Mouse (Mus musculus) hematopoietic stem cell, adult 5-6 weeks (primary cell): ENCODE results near the gene Spef1. TPM values are rescaled to one million over a fixed set of nuclear protein-coding genes. Genes with fewer than 3 reads are reported as not detected.
A peak's percentile ranks its signal among the peaks of the same experiment; 100 is the strongest.

Experiments
- ATAC-seq, 2 experiments: fragments of 125-278 bp in 1 of 2; replicated peaks in 1 of 2; 2 replicates each; pipeline ENCODE4 v1.8.0; 2016 to 2017; ENCODE audit warnings: inconsistent platforms in 2 of 2, mild to moderate bottlenecking in 2 of 2, moderate number of reproducible peaks in 2 of 2, low read depth in 1 of 2, moderate TSS enrichment in 1 of 2; ENCODE audit not compliant: low FRiP score in 2 of 2, poor library complexity in 2 of 2, severe bottlenecking in 2 of 2, insufficient read depth in 1 of 2, low TSS enrichment in 1 of 2
- total RNA-seq: library from RNA; stranded (forward); fragments of 172-1452, 232-1000 nt; gene quantifications from 2 replicates; pipeline ENCODE4 v1.2.3, GENCODE M21; 2017

The Spef1 gene
- total RNA-seq, 1 experiment from 2014 or later = 4.7 TPM

DNA sequence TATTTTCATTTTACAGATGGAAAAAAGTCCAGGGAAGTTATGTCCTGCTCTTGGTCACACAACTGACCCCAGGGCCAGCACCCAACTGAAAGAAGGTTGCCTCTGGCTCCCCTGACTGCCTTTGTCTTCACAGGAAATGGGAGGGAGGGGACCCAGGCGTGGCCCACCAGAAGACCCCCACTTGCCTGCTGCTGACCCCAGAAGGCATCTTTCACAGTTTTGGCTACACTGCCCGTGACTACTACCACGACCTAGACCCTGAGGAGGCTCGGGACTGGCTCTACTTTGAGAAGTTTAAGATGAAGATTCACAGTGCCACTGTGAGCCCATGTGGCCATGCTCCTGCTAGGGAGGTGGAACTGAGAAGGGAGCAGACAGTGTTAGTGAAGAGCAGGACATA, 48.8 kb downstream of the Spef1 start:
- no peak for ATAC-seq

- peak; percentile 57 to 62; a peak in 2 of 4 replicates for ATAC-seq
These were observed 51.5 kb downstream of the Spef1 start for GRCm38 (mm10) chr2:131135521-131136139.

DNA sequence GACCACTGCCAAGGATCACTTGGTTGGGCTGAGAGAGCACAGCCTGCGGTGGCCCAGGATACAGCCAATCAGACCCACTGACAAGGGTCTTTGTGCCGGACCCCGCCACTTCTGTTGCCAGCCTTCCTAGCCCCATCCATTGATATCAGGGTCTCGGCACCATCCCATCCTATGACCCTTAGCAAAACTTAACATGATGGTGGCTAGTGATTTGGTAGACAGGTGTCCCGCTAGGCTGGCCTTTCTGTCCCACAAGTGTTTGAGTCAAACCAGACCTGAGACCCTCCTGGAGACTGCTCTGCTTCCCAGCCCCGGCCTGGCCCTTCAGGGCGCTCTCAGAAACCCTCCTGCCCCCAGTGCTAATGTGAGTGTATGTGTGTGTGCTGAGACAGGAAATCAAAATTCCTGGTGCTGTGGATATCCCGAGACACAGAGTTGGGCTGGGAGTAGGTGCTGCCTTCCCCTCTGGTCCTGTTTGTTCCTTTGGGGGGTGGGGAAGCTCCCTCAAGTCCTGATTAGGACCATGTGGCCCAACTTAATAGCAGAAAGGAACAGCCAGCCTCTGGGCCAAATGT, 52.2 kb downstream of the Spef1 start:
- ATAC-seq = no peak

GRCm38 (mm10) chr2:131134381-131134780, 52.7 kb downstream of the Spef1 start:
- ATAC-seq = no peak

- no peak for ATAC-seq
These were observed 54.0 kb downstream of the Spef1 start, which contains the start of gene Gm11037 for GRCm38 (mm10) chr2:131132930-131133547. Gm11037 (plus strand) TSS chr2:131133497.

DNA sequence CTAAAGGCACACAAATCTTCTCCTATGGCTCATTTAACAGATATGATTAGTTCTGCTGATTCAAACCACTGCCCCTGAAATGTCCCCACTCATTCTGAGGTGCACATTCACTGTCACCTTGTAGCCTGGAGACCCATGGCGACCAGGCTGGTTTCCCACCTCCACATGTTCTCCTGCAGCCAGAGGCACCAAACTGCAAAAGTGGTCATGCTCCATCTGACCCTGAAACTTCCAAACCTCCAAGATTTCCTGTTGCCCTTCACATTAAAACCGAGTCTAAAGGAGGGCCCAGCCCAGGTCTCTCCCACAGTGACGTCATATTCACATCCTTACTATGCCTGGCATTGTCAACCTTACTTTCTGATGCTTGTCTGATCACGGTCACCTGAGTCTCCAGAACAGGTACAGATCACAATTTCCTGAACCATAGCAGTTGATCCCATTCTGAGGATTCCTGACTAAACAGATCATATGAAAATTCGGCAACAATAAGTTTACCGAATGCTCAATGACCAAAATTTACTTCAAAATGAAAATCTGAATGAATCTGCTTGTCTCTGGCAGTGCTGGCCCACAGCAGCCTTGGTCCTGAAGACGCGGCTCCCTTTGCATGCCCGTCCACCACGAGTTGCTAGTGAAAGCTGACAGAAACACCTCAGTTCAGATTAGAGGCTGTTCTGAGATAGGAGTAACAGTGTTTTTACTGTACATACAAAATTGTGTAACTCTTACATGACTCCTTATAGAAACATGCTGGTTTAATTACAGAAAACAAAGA, 54.8 kb downstream of the Spef1 start:
- no peak for ATAC-seq

DNA sequence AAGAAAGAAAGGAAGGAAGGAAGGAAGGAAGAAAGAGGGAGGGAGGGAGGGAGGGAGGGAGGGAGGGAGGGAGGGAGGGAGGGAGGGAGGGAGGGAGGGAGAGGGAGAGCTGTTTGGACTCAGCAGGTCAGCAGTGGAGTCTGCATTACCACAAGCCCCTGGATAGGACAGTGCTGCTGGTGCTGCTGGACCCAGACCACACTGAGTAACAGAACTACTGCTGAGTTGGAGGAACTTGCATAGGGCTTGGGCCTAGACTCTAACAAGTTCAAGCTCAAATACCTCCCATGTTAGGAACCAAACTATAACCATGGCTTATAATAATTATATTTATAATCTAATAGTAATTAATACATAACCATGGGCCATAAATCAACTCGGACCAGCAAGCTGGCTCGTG, 56.2 kb downstream of the Spef1 start:
- ATAC-seq = no peak

DNA sequence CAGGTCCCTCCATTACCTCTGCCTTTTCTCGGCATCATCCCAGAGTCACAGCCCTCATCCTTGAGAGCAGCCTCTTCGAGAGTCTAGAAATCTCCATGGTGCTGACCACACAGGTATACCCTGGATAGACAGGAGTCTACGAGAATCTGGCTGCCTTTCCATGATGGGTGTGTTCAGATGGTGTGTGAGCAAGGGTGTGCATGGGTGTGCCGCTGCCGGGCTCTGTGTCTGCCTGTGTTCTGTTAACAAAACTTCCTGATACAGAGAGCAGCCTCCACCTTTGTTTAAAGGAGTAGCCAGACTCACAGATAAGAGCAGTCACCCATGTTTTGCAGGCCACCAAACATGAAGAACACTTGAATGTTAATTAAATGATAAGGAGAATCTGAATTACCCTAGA, 57.2 kb downstream of the Spef1 start:
- ATAC-seq = no peak

- no peak for ATAC-seq
These were observed 58.4 kb downstream of the Spef1 start for GRCm38 (mm10) chr2:131128636-131129157.

DNA sequence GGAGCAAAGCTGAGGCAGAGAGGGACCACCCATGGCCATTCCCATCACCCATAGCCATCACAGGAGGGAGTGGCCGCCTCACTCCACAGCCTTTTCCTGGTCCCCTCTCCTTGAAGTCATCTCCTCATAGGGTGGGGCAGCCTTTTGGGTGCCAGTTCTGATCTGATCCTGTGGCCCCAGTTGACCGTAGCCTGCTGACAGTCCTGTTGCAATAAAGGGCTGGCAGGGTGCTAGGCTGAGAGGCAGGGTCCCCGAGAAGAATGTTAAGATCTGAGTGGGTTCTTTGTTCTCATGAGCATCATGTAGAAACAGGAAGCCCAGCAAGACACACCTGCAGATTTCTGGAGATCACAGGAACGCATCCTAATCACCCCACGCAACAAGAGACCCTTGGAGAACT, 58.9 kb downstream of the Spef1 start:
- ATAC-seq = no peak

DNA sequence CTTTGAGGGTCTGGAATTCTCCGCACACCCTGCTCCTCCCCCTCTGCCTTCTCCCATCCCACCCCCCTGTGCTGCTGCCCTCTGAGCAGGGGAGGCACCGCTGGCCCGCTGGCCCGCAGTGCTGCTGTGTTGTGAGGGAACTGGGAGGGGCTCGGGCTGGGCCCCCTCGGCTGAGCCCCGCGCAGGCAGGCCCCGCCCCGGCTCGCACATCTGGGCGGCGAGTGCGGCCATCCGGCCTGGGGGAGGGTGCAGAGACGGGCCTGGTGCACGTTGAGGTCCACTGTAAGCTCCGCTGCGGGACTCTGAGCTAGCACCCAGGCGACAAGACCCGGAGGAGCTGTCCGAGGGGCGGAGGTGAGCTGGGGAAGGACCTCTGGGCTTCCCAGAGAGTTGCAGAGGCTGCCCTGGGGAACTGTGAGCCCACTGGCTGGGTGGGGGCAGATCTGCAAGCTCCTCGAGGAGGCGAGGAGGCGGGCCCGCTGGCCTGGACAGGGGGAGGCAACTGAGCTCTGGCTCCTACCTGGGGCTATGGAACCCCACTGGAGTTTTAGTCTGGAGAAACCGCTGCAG, 59.8 kb downstream of the Spef1 start, which contains the start of gene Hspa12b:
Gene Hspa12b (plus strand): TSS at position 120 of the 570 bp plus-strand sequence.
- peak; percentile 40 to 46 for ATAC-seq

DNA sequence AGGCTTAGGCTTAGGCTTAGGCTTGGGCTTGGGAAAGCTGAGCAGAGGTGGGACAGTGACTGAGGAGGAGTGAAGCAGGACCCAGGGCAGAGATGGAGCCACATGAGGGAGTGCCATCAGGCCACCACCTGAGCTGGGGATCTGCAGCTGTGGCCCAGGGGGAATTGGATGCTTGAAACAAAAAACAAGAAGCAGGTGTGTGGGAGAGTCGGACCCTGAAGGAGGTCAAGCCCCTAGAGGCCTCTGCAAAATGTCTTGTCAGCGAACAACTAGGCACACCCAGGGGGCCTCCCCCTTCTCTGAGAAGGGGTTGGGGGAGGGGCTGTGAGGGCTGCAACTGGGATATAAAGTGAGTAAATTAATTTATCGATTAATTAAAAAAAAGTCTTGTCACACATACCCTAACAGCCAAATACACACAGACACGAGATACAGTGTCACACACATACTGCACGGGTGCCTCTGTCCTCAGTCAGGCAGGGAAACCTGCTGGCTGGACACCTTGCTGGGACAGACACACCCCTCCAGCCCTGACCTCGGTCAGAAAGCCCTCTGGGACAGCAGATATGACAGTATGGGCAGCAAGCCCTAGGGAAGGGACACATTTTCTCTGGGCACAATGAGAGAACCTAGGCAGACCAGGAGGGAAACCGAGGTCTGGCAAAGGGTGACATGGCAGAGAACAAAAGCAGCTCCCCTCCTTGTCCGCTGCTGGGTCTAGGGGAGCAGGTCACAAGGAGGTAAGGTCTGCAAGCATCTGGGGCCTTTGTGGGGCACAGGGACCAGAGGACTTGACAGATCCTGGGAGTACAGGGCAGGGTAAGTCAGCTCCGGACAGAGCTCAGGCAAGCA, 60.9 kb downstream of the Spef1 start:
- no peak for ATAC-seq

DNA sequence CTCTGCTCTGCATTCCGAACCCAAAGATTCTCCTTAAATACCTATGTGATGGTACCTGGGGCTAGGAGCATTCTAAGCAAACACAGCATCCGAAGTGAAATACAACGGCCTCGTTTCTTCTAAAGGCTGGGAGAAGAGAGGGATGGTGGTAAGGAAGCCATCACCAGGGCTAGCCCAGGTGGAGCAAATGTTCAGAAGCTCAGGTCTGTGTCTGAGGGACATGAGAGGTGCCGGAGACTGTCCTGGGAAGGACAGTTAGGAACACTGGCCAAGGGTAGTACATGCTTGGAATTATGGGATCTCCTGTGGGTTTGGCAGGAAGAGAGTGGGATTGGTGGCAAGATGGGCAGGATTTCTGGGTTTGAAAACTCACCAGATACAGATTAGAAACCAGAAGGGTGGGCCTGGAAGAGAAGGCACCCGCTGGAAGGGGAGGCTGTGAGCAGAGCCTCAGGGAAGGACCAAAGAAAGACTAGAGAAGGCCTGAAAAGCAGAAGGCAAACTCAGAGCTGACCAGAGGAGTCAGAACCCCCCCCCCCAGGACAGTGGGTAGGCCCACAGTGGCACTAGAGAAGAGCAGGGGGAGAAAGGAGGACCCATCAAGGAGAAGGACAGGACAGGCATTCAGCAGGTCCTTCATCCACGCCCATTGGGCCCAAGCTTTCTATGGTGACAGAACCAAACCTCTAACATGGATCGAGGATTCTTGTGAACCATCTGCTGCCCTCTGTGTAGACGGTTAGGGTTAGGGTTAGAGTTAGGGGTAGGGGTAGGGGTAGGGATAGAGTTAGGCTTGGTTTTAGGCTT, 61.7 kb downstream of the Spef1 start:
- ATAC-seq = no peak

- ATAC-seq = peak in 1 of 2 experiments; percentile 40; a peak in 2 of 4 replicates
These were observed 62.9 kb downstream of the Spef1 start for GRCm38 (mm10) chr2:131124166-131124565.
